Mouse (Mus musculus) ES-E14 (cell line): ENCODE measurements around the gene Pax5. TPM values are rescaled to one million over a fixed set of nuclear protein-coding genes. Genes with fewer than 3 reads are reported as not detected.

Experiments
- DNase-seq: peaks from one replicate; pipeline ENCODE4 v3.0.0-alpha.2; 2013; ENCODE audit warnings: low read depth, low spot score
- H3K27ac ChIP-seq: 2 replicates; pipeline ENCODE4 v1.5.1; 2012; ENCODE audit warnings: low read depth, mild to moderate bottlenecking, low read length, moderate library complexity, mixed read lengths; ENCODE audit not compliant: poor library complexity, insufficient read depth, severe bottlenecking
- H3K36me3 ChIP-seq: 2 replicates; pipeline ENCODE4 v1.6.1; 2012; ENCODE audit warnings: mild to moderate bottlenecking, low read length, moderate library complexity, mixed read lengths; ENCODE audit not compliant: control insufficient read depth, poor library complexity, insufficient read depth, severe bottlenecking
- H3K4me1 ChIP-seq, 2 experiments: fragments of 150-350 bp in 1 of 2; sonication (generic) in 1 of 2; 2 replicates each; pipeline ENCODE4 v1.6.1; 2012; ENCODE audit warnings: low read length in 2 of 2, mild to moderate bottlenecking in 1 of 2, mixed read lengths in 1 of 2; ENCODE audit not compliant: control insufficient read depth in 2 of 2, insufficient read depth in 2 of 2, poor library complexity in 1 of 2
- H3K4me3 ChIP-seq, 2 experiments: fragments of 150-350 bp in 1 of 2; sonication (generic) in 1 of 2; 2 replicates each; pipeline ENCODE4 v1.5.1; 2012; ENCODE audit warnings: low read length in 2 of 2, low read depth in 1 of 2, mild to moderate bottlenecking in 1 of 2, mixed read lengths in 1 of 2; ENCODE audit not compliant: insufficient read depth in 1 of 2, poor library complexity in 1 of 2, severe bottlenecking in 1 of 2
- H3K9ac ChIP-seq: 2 replicates; pipeline ENCODE4 v1.6.1; 2012; ENCODE audit warnings: low read depth, mild to moderate bottlenecking, low read length, mixed read lengths; ENCODE audit not compliant: poor library complexity, insufficient read depth, severe bottlenecking
- H3K9me3 ChIP-seq: fragments of 150-350 bp; sonication (generic); 2 replicates; pipeline ENCODE4 v1.6.1; 2012; ENCODE audit warnings: low read depth, mild to moderate bottlenecking, low read length; ENCODE audit not compliant: control insufficient read depth, insufficient read depth
- CHD2 ChIP-seq: IDR thresholded peaks from 2 replicates; pipeline ENCODE4 v1.6.1; 2014; ENCODE audit warnings: mild to moderate bottlenecking, low read depth, low read length, inconsistent platforms
- HCFC1 ChIP-seq: IDR thresholded peaks from 2 replicates; pipeline ENCODE4 v1.6.1; 2012; ENCODE audit warnings: low read length, inconsistent platforms, borderline replicate concordance; ENCODE audit not compliant: insufficient read depth
- MAFK ChIP-seq: IDR thresholded peaks from 2 replicates; pipeline ENCODE4 v1.6.1; 2014; ENCODE audit warnings: mild to moderate bottlenecking, low read depth, low read length, inconsistent platforms; ENCODE audit not compliant: insufficient read depth
- ZC3H11A ChIP-seq: IDR thresholded peaks from 2 replicates; pipeline ENCODE4 v1.6.1; 2012; ENCODE audit warnings: low read depth, mild to moderate bottlenecking, inconsistent platforms, low read length, borderline replicate concordance
- ZNF384 ChIP-seq: IDR thresholded peaks from 2 replicates; pipeline ENCODE4 v1.6.1; 2012; ENCODE audit warnings: low read depth, low read length, inconsistent platforms
- in situ Hi-C, 2 experiments: fragments of 600-800 bp; cut with MboI; formaldehyde crosslinking; loops; one replicate each; pipeline ENCODE4 v1.15.1; 2025; ENCODE audit warnings: low sequenced_read_pairs in 2 of 2, inconsistent platforms in 1 of 2; ENCODE audit not compliant: unreplicated experiment in 2 of 2
- total RNA-seq: library from RNA; depleted of rRNA; stranded (reverse); fragments of 300-350 nt; gene quantifications from 2 replicates; pipeline ENCODE4 v1.2.3, GENCODE M21; 2012

Pax5 gene
- total RNA-seq, 1 experiment = 0.13 TPM

GRCm38 (mm10) chr4:44703686-44704368 is 6.5 kb downstream of the Pax5 start:
- in situ Hi-C loops = no loop called here
- no peak overlapping the region for H3K27ac ChIP-seq
- no peaks in the 10 kb centered on the region; a peak in 1 of 4 replicates for H3K4me1 ChIP-seq
- 0 out of 2 replicates have a peak overlapping the region, but pooled peaks have one; percentile 4 for H3K9ac ChIP-seq
- H3K9me3 ChIP-seq = no peaks in the 10 kb centered on the region
- H3K36me3 ChIP-seq = no peaks in the 10 kb centered on the region
- TF ChIP-seq ZNF384 (no peak), CHD2 (no peak), ZC3H11A (no peak)
- peak overlapping the region; percentile 65 for H3K4me3 ChIP-seq
- DNase-seq = no peak

DNA sequence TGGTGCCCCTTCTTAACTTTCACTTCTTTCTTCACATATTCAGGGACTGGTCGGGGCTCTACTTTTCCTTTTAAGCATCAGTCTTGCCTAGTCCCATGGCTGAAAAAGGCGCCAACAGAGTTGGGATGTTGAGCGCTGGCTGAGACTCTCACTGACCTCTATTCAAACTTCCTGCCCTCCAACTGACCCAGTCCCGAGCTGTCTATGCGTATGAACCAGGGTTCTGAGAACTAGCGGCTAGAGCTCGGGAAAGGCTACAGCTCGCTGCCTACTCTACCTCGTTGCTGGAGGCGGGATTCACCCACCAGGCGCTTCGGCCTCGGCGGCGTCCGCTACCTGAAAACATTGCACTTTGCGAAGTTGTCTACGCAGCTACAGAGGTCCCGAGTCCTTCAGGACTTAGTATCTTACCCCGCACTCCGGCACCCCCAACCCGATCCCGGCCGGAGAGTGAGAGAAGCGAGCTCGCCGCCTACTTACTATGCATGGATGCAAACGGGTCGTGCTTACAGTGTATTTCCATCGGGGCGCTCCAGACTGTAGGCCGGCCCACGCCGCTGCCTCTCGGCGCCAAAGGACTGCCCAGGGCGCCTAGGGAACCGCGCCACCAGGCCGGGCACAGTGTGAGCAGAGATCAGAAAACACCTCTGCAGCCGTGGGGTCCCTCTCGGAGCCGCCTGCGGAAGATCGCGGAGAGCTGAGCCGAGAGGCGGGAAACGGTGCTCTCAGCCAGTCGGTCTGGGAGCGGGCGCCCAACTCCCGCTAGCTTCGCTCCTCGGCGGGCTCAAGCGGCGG is 7.2 kb downstream of the Pax5 start:
- peak; percentile 17 for DNase-seq
- in situ Hi-C loops = no loop called here
- H3K9me3 ChIP-seq = no peaks in the 10 kb centered on the region
- H3K4me1 ChIP-seq = no peaks in the 10 kb centered on the region; a peak in 1 of 4 replicates
- no peaks in the 10 kb centered on the region for H3K36me3 ChIP-seq
- no peak overlapping the region for H3K27ac ChIP-seq
- TF ChIP-seq HCFC1 = no peak
- TF ChIP-seq MAFK = no peak
- no peak for TF ChIP-seq ZNF384
- no peak for TF ChIP-seq ZC3H11A
- no peak for TF ChIP-seq CHD2
- H3K4me3 ChIP-seq = peak overlapping the region; percentile 65; a peak in 3 of 4 replicates
- H3K9ac ChIP-seq = 0 out of 2 replicates have a peak overlapping the region, but pooled peaks have one; percentile 4

DNA sequence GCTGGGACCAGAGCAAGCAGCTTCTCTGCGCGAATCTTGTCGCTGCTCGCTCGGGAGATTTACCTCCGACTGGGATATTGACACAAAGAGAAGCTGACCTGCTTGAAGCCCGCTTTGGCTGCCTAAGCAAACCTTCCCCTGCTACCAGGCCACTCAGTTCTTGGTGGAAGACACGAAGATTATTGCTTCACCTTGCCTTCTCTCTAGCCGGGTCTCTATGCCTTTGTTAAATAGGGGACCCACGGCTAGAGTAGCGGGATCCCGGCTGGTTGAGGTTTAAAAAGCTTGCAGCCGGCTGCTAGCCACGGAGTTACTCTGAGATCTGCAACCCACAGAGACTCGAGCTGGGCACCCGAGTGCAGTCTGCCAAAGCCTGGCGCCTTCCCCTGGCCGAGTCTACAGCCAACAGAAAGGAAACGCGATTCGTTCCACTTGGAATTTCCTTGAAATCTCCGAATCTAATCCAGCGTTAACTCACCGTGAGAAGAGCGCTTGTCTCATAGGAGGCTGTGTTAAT is 8.2 kb downstream of the Pax5 start:
- no peaks in the 10 kb centered on the region for H3K36me3 ChIP-seq
- H3K9me3 ChIP-seq = no peaks in the 10 kb centered on the region
- H3K27ac ChIP-seq = no peak overlapping the region
- no peak overlapping the region for H3K4me3 ChIP-seq
- TF ChIP-seq HCFC1 (no peak), MAFK (no peak), ZNF384 (no peak), CHD2 (no peak), ZC3H11A (no peak)
- peak; percentile 7 for DNase-seq
- no peak overlapping the region for H3K9ac ChIP-seq
- no peaks in the 10 kb centered on the region; a peak in 1 of 4 replicates for H3K4me1 ChIP-seq
- in situ Hi-C loops = no loop called here

- Histone ChIP-seq H3K9me3 (no peaks in the 10 kb centered on the region), H3K4me3 (no peak overlapping the region), H3K4me1 (no peaks in the 10 kb centered on the region; a peak in 1 of 4 replicates), H3K27ac (no peak overlapping the region), H3K9ac (no peak overlapping the region), H3K36me3 (no peaks in the 10 kb centered on the region)
- DNase-seq = peak; percentile 3
- no peak for TF ChIP-seq ZNF384
- no peak for TF ChIP-seq CHD2
- TF ChIP-seq MAFK = no peak
- TF ChIP-seq HCFC1 = no peak
- TF ChIP-seq ZC3H11A = no peak
- in situ Hi-C loops = no loop called here
Measured at GRCm38 (mm10) chr4:44701513-44701912, 8.8 kb downstream of the Pax5 start.
